Mouse (Mus musculus) midbrain, embryonic 14.5 days (tissue): Measurements from ENCODE around the gene Kcnj12. TPM values are rescaled to one million over a fixed set of nuclear protein-coding genes. Genes with fewer than 3 reads are reported as not detected.

Experiments used
- ATAC-seq: fragments of 200-750 bp; cut with Nextera tagmentation; 2 replicates; pipeline ENCODE4 v1.8.0; 2017; ENCODE audit warnings: moderate number of reproducible peaks, moderate library complexity; ENCODE audit not compliant: low FRiP score, low TSS enrichment
- DNase-seq: peaks from one replicate; pipeline ENCODE4 v3.0.0-alpha.2; 2015
- H3K27ac ChIP-seq: fragments of 300-500 bp; sonication (generic); replicated peaks from 2 replicates; pipeline ENCODE4 v1.5.1; 2014; ENCODE audit warnings: mild to moderate bottlenecking, low read depth, low read length, moderate library complexity
- H3K27me3 ChIP-seq: fragments of 300-500 bp; sonication (generic); 2 replicates; pipeline ENCODE4 v1.6.1; 2014; ENCODE audit warnings: low read length, control low read depth, mixed read lengths; ENCODE audit not compliant: control insufficient read depth, insufficient read depth
- H3K36me3 ChIP-seq: fragments of 300-500 bp; sonication (generic); 2 replicates; pipeline ENCODE4 v1.6.1; 2014; ENCODE audit warnings: low read length, control low read depth; ENCODE audit not compliant: control insufficient read depth, insufficient read depth
- H3K4me1 ChIP-seq: fragments of 300-500 bp; sonication (generic); 2 replicates; pipeline ENCODE4 v1.6.1; 2014; ENCODE audit warnings: mild to moderate bottlenecking, antibody characterized with exemption, low read length, control low read depth; ENCODE audit not compliant: control insufficient read depth, insufficient read depth
- H3K4me2 ChIP-seq: fragments of 300-500 bp; sonication (generic); 2 replicates; pipeline ENCODE4 v1.6.1; 2014; ENCODE audit warnings: mild to moderate bottlenecking, low read length, moderate library complexity
- H3K4me3 ChIP-seq: fragments of 300-500 bp; sonication (generic); replicated peaks from 2 replicates; pipeline ENCODE4 v1.5.1; 2014; ENCODE audit warnings: low read depth, low read length
- H3K9ac ChIP-seq: fragments of 300-500 bp; sonication (generic); replicated peaks from 2 replicates; pipeline ENCODE4 v1.6.1; 2014; ENCODE audit warnings: mild to moderate bottlenecking, low read length, moderate library complexity
- H3K9me3 ChIP-seq: fragments of 300-500 bp; sonication (generic); 2 replicates; pipeline ENCODE4 v1.6.1; 2016; ENCODE audit warnings: low read length, control low read depth, mixed read lengths; ENCODE audit not compliant: control insufficient read depth
- WGBS: fragments of 180-500 bp; shearing (Covaris S2); extraction: QIAGEN DNeasy Blood & Tissue Kit; methylation state at CpG from one replicate; pipeline ENCODE4 v1.1.7; 2014; 5-methylcytosine and 5-hydroxymethylcytosine counted together
- polyA plus RNA-seq: library from polyadenylated mRNA; unstranded; fragments of >200 nt; fragmentation: Nextera tagmentation; extraction: Ambion mirVana; gene quantifications from 2 replicates; pipeline ENCODE4 v1.2.1, GENCODE M21; 2014

The Kcnj12 gene
- polyA plus RNA-seq, 1 experiment from 2014 or later: 2.9 TPM

- H3K4me2 ChIP-seq: no peak overlapping the region
- no peak overlapping the region for H3K4me3 ChIP-seq
- DNase-seq (no peak), ATAC-seq (no peak)
- H3K4me1 ChIP-seq: no peaks in the 10 kb centered on the region
- WGBS: 82% methylated on average over 4 of the region's 4 CpGs
- H3K27me3 ChIP-seq: no peaks in the 10 kb centered on the region
- no peak overlapping the region for H3K9ac ChIP-seq
- H3K27ac ChIP-seq: no peak overlapping the region
- no peaks in the 10 kb centered on the region for H3K36me3 ChIP-seq
- H3K9me3 ChIP-seq: no peaks in the 10 kb centered on the region
These were observed 38.3 kb downstream of the Kcnj12 start for GRCm38 (mm10) chr11:61060634-61061033.

- no peak overlapping the region for H3K27ac ChIP-seq
- no peak for ATAC-seq
- 84% methylated on average over 18 of the region's 18 CpGs for WGBS
- H3K4me1 ChIP-seq: no peaks in the 10 kb centered on the region
- no peaks in the 10 kb centered on the region for H3K9me3 ChIP-seq
- no peak overlapping the region for H3K9ac ChIP-seq
- no peak for DNase-seq
- H3K27me3 ChIP-seq: no peaks in the 10 kb centered on the region
- no peak overlapping the region for H3K4me3 ChIP-seq
- H3K36me3 ChIP-seq: no peaks in the 10 kb centered on the region
- no peak overlapping the region for H3K4me2 ChIP-seq
These were observed 40.4 kb downstream of the Kcnj12 start for GRCm38 (mm10) chr11:61062548-61063461.

- H3K4me2 ChIP-seq: no peak overlapping the region
- no peaks in the 10 kb centered on the region for H3K36me3 ChIP-seq
- DNase-seq (no peak), ATAC-seq (no peak)
- no peak overlapping the region for H3K27ac ChIP-seq
- no peak overlapping the region for H3K9ac ChIP-seq
- no peaks in the 10 kb centered on the region for H3K9me3 ChIP-seq
- no peak overlapping the region for H3K4me3 ChIP-seq
- no peaks in the 10 kb centered on the region for H3K4me1 ChIP-seq
- H3K27me3 ChIP-seq: no peaks in the 10 kb centered on the region
- WGBS: 93% methylated on average over 6 of the region's 6 CpGs
These were observed 41.1 kb downstream of the Kcnj12 start for GRCm38 (mm10) chr11:61063503-61063902.

- Histone ChIP-seq H3K4me1 (no peaks in the 10 kb centered on the region), H3K9ac (no peak overlapping the region), H3K27ac (no peak overlapping the region), H3K27me3 (no peaks in the 10 kb centered on the region), H3K9me3 (no peaks in the 10 kb centered on the region), H3K36me3 (no peaks in the 10 kb centered on the region), H3K4me2 (no peak overlapping the region), H3K4me3 (no peak overlapping the region)
- WGBS: 88% methylated on average over 6 of the region's 6 CpGs
- ATAC-seq: no peak
- no peak for DNase-seq
These were observed 43.3 kb downstream of the Kcnj12 start for GRCm38 (mm10) chr11:61065620-61066019.

- H3K4me1 ChIP-seq: no peaks in the 10 kb centered on the region; the same call in 1 of the 2 replicates
- no peak overlapping the region for H3K9ac ChIP-seq
- H3K4me3 ChIP-seq: no peak overlapping the region
- H3K36me3 ChIP-seq: no peaks in the 10 kb centered on the region
- H3K27me3 ChIP-seq: no peaks in the 10 kb centered on the region
- H3K4me2 ChIP-seq: no peak overlapping the region
- H3K27ac ChIP-seq: no peak overlapping the region
- DNase-seq: no peak
- ATAC-seq: no peak
- H3K9me3 ChIP-seq: no peaks in the 10 kb centered on the region
- WGBS: 90% methylated on average over 9 of the region's 9 CpGs
These were observed 44.9 kb downstream of the Kcnj12 start for GRCm38 (mm10) chr11:61067133-61067835.

- Histone ChIP-seq H3K36me3 (no peaks in the 10 kb centered on the region), H3K4me2 (no peak overlapping the region), H3K27ac (no peak overlapping the region), H3K9me3 (no peaks in the 10 kb centered on the region), H3K9ac (no peak overlapping the region), H3K4me1 (no peaks in the 10 kb centered on the region; the same call in 1 of the 2 replicates), H3K4me3 (no peak overlapping the region), H3K27me3 (no peaks in the 10 kb centered on the region)
- ATAC-seq (no peak), DNase-seq (no peak)
- 88% methylated on average over 10 of the region's 10 CpGs for WGBS
These were observed 46.5 kb downstream of the Kcnj12 start for GRCm38 (mm10) chr11:61068866-61069265.

- no peaks in the 10 kb centered on the region for H3K36me3 ChIP-seq
- H3K4me3 ChIP-seq: no peak overlapping the region
- H3K4me1 ChIP-seq: no peaks in the 10 kb centered on the region; the same call in 1 of the 2 replicates
- no peak overlapping the region for H3K9ac ChIP-seq
- H3K27me3 ChIP-seq: no peaks in the 10 kb centered on the region
- WGBS: 97% methylated on average over 18 of the region's 18 CpGs
- ATAC-seq (no peak), DNase-seq (no peak)
- no peak overlapping the region for H3K27ac ChIP-seq
- H3K4me2 ChIP-seq: no peak overlapping the region
- H3K9me3 ChIP-seq: no peaks in the 10 kb centered on the region
These were observed 47.3 kb downstream of the Kcnj12 start for GRCm38 (mm10) chr11:61069645-61070044.

GRCm38 (mm10) chr11:61074646-61075317, 52.4 kb downstream of the Kcnj12 start:
- no peak overlapping the region for H3K4me3 ChIP-seq
- no peak overlapping the region for H3K4me2 ChIP-seq
- H3K27ac ChIP-seq: no peak overlapping the region
- no peaks in the 10 kb centered on the region for H3K36me3 ChIP-seq
- H3K4me1 ChIP-seq: no peaks in the 10 kb centered on the region; the same call in 1 of the 2 replicates
- DNase-seq: no peak
- 91% methylated on average over 5 of the region's 5 CpGs for WGBS
- no peak for ATAC-seq
- H3K9me3 ChIP-seq: no peaks in the 10 kb centered on the region
- no peaks in the 10 kb centered on the region for H3K27me3 ChIP-seq
- H3K9ac ChIP-seq: no peak overlapping the region
